20 mouse cellular contexts compared by ENCODE assay signal in the genomic region with DNA sequence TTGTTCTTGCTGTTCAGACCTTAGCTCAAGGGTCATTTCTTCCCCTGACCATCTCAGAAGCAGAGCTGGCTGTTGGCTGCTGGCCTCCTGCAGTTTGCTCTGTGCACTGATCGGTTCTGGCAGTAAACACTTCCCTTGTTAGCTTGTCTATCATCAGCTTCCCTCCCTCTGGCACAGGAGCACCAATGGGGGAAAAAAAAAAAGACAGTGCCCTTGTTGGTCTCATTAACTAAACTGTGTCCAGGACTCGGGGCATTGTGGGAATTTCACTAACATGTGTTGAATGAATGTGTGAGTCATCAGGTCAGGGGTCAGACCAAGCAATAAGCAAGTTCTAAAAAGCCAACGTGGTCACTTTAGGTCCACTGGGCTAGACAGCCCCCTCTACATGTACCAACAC. TPM values are rescaled to one million over a fixed set of nuclear protein-coding genes. Genes with fewer than 3 reads are reported as not detected.
"Had no signal": no experiment of that assay in that cellular context is flagged by ENCODE, and none has a peak within 500 bp of the region (broad histone marks: within the 10 kb centered on the region; RNA-seq: fewer than 3 reads in every experiment).

No protein-coding gene starts in this region.

- H3K27ac ChIP-seq: kidney, postnatal 0 days; layer of hippocampus, adult 2 months; limb, embryonic 10.5 days; limb, embryonic 13.5 days; liver, embryonic 14.5 days; macrophage; midbrain, embryonic 12.5 days; midbrain, embryonic 15.5 days; neural tube, embryonic 12.5 days; neural tube, embryonic 15.5 days had no signal

- H3K4me1 ChIP-seq: midbrain, embryonic 15.5 days; neural tube, embryonic 12.5 days; neural tube, embryonic 15.5 days had no signal

- H3K27me3 ChIP-seq: limb, embryonic 13.5 days; midbrain, embryonic 12.5 days; midbrain, embryonic 15.5 days; neural tube, embryonic 12.5 days; neural tube, embryonic 15.5 days had no signal

- H3K4me3 ChIP-seq: layer of hippocampus, adult 2 months; limb, embryonic 10.5 days; limb, embryonic 13.5 days; midbrain, embryonic 12.5 days; midbrain, embryonic 15.5 days; neural tube, embryonic 12.5 days; neural tube, embryonic 15.5 days had no signal

- H3K4me2 ChIP-seq: limb, embryonic 13.5 days; midbrain, embryonic 12.5 days; midbrain, embryonic 15.5 days; neural tube, embryonic 12.5 days; neural tube, embryonic 15.5 days had no signal

- H3K9ac ChIP-seq: limb, embryonic 13.5 days; liver, embryonic 14.5 days; midbrain, embryonic 12.5 days; midbrain, embryonic 15.5 days; neural tube, embryonic 12.5 days; neural tube, embryonic 15.5 days had no signal

- H3K9me3 ChIP-seq: limb, embryonic 10.5 days; limb, embryonic 13.5 days; midbrain, embryonic 12.5 days; midbrain, embryonic 15.5 days; neural tube, embryonic 12.5 days; neural tube, embryonic 15.5 days had no signal

- DNase-seq: kidney, adult 11 months; kidney, adult 9 months; kidney, postnatal 25 days; layer of hippocampus, adult 9-11 months; lung, adult 2 months; thymus, adult 18-20 months; thymus, postnatal 36 days had no signal

- ATAC-seq: midbrain, embryonic 15.5 days had no signal

- H3K36me3 ChIP-seq: limb, embryonic 10.5 days; limb, embryonic 13.5 days; midbrain, embryonic 12.5 days; midbrain, embryonic 15.5 days; neural tube, embryonic 12.5 days; neural tube, embryonic 15.5 days had no signal

RNA-seq across cellular contexts. Expression of gene Nr5a2, which starts 34.2 kb away (rescaled TPM):
- total RNA-seq: layer of hippocampus, adult 2 months; layer of hippocampus, postnatal 25 days; left cerebral cortex, postnatal 25 days; megakaryocyte, adult 5-6 weeks had no signal
- polyA plus RNA-seq: macrophage had no signal
